Mouse (Mus musculus) limb, embryonic 10.5 days (tissue): ENCODE results near the gene St8sia2. TPM values are rescaled to one million over a fixed set of nuclear protein-coding genes. Genes with fewer than 3 reads are reported as not detected.

Experiments
- DNase-seq: peaks from one replicate; pipeline ENCODE4 v3.0.0-alpha.2; 2017; ENCODE audit warnings: low spot score
- H3K27ac ChIP-seq: fragments of 300-500 bp; sonication (generic); 2 replicates; pipeline ENCODE4 v1.5.1; 2016; ENCODE audit warnings: mild to moderate bottlenecking
- H3K27me3 ChIP-seq: fragments of 300-500 bp; sonication (generic); 2 replicates; pipeline ENCODE4 v1.6.1; 2016; ENCODE audit warnings: low read depth, mild to moderate bottlenecking; ENCODE audit not compliant: poor library complexity, severe bottlenecking
- H3K36me3 ChIP-seq: fragments of 300-500 bp; sonication (generic); 2 replicates; pipeline ENCODE4 v1.6.1; 2016; ENCODE audit warnings: mild to moderate bottlenecking, moderate library complexity
- H3K4me1 ChIP-seq: fragments of 300-500 bp; sonication (generic); 2 replicates; pipeline ENCODE4 v1.6.1; 2016
- H3K4me3 ChIP-seq: fragments of 300-500 bp; sonication (generic); 2 replicates; pipeline ENCODE4 v1.5.1; 2016; ENCODE audit warnings: mild to moderate bottlenecking, moderate library complexity
- H3K9me3 ChIP-seq: fragments of 300-500 bp; sonication (generic); replicated peaks from 2 replicates; pipeline ENCODE4 v1.6.1; 2016; ENCODE audit warnings: mild to moderate bottlenecking
- WGBS: fragments of 180-500 bp; shearing (Covaris S2); methylation state at CpG from one replicate; pipeline ENCODE4 v1.1.7; 2016; 5-methylcytosine and 5-hydroxymethylcytosine counted together
- polyA plus RNA-seq: library from polyadenylated mRNA; unstranded; fragments of >200 nt; fragmentation: Nextera tagmentation; extraction: Ambion mirVana; gene quantifications from 2 replicates; pipeline ENCODE4 v1.2.1, GENCODE M21; 2016

The St8sia2 gene
- polyA plus RNA-seq, 1 experiment from 2014 or later, result 13.3 TPM

GRCm38 (mm10) chr7:73891830-73892229 is 121.7 kb downstream of the St8sia2 start:
- Histone ChIP-seq H3K27ac (no peak overlapping the region), H3K27me3 (no peaks in the 10 kb centered on the region), H3K36me3 (no peaks in the 10 kb centered on the region), H3K4me1 (peaks cover 2% of the 10 kb centered on the region; the same call in 1 of the 2 replicates), H3K4me3 (no peak overlapping the region), H3K9me3 (no peaks in the 10 kb centered on the region)
- WGBS, result 87% methylated on average over 5 of the region's 5 CpGs
- no peak for DNase-seq

- Histone ChIP-seq H3K4me1 (peaks cover 7% of the 10 kb centered on the region; the same call in 1 of the 2 replicates), H3K27me3 (no peaks in the 10 kb centered on the region), H3K27ac (no peak overlapping the region), H3K4me3 (no peak overlapping the region), H3K9me3 (no peaks in the 10 kb centered on the region), H3K36me3 (no peaks in the 10 kb centered on the region)
- no peak for DNase-seq
- 77% methylated on average over 9 of the region's 9 CpGs for WGBS
These were observed 122.4 kb downstream of the St8sia2 start for GRCm38 (mm10) chr7:73890891-73891610.

GRCm38 (mm10) chr7:73890466-73890865 is 123.0 kb downstream of the St8sia2 start:
- no peak overlapping the region for H3K27ac ChIP-seq
- no peak overlapping the region for H3K4me3 ChIP-seq
- H3K36me3 ChIP-seq, result no peaks in the 10 kb centered on the region
- no peaks in the 10 kb centered on the region for H3K27me3 ChIP-seq
- H3K9me3 ChIP-seq, result no peaks in the 10 kb centered on the region
- peaks cover 9% of the 10 kb centered on the region; the same call in 1 of the 2 replicates for H3K4me1 ChIP-seq
- DNase-seq, result no peak
- WGBS, result 91% methylated on average over 5 of the region's 5 CpGs
